Mouse (Mus musculus) cerebellum, adult 2 months (tissue): ENCODE results near the gene Daam1.

Experiments
- CTCF ChIP-seq: fragments of 200-500 bp; IDR thresholded peaks from 2 replicates; pipeline ENCODE4 v1.5.1; 2011; ENCODE audit warnings: low read depth, mild to moderate bottlenecking, control low read depth, low read length, moderate library complexity, borderline replicate concordance; ENCODE audit not compliant: insufficient read depth
- POLR2A ChIP-seq: fragments of 200-500 bp; IDR thresholded peaks from 2 replicates; pipeline ENCODE4 v1.6.1; 2011; ENCODE audit warnings: low read length, control low read depth, borderline replicate concordance; ENCODE audit not compliant: insufficient read depth

GRCm38 (mm10) chr12:71956980-71957379 is 126.1 kb downstream of the Daam1 start:
- TF ChIP-seq POLR2A (no peak), CTCF (no peak)
